Mouse (Mus musculus) CH12.LX (cell line): ENCODE data around the gene Scaf4. TPM values are rescaled to one million over a fixed set of nuclear protein-coding genes. Genes with fewer than 3 reads are reported as not detected.
A peak's percentile ranks its signal among the peaks of the same experiment; 100 is the strongest.

Experiments used
- DNase-seq: peaks from one replicate; pipeline ENCODE4 v3.0.0-alpha.2; 2013; ENCODE audit errors: extremely low read depth
- H3K27ac ChIP-seq: 2 replicates; pipeline ENCODE4 v1.5.1; 2012; ENCODE audit warnings: low read depth, mild to moderate bottlenecking, control low read depth, moderate library complexity; ENCODE audit not compliant: insufficient read depth
- H3K27me3 ChIP-seq: replicated peaks from 2 replicates; pipeline ENCODE3; 2012; ENCODE audit warnings: inconsistent platforms
- H3K36me3 ChIP-seq, 2 experiments: replicated peaks in 1 of 2; 2 replicates each; pipeline versions ENCODE3 to v1.6.1; 2012; ENCODE audit warnings: inconsistent platforms in 1 of 2, low read length in 1 of 2, mild to moderate bottlenecking in 1 of 2, mixed read lengths in 1 of 2, moderate library complexity in 1 of 2; ENCODE audit not compliant: control insufficient read depth in 1 of 2, insufficient read depth in 1 of 2
- H3K4me1 ChIP-seq, 2 experiments: 2 replicates each; pipeline ENCODE4 v1.6.1; 2012; ENCODE audit warnings: inconsistent platforms in 1 of 2, moderate library complexity in 1 of 2; ENCODE audit not compliant: insufficient read depth in 2 of 2, control insufficient read depth in 1 of 2
- H3K4me2 ChIP-seq: 2 replicates; pipeline ENCODE4 v1.6.1; 2012; ENCODE audit warnings: low read depth, mild to moderate bottlenecking, control low read depth; ENCODE audit not compliant: poor library complexity, insufficient read depth, severe bottlenecking
- H3K4me3 ChIP-seq, 3 experiments: fragments of 150-350 bp in 1 of 3; sonication (generic) in 1 of 3; replicated peaks in 1 of 3; 2 replicates each; pipeline versions ENCODE3 to v1.5.1; 2011 to 2012; ENCODE audit warnings: low read depth in 2 of 3, low read length in 2 of 3, mild to moderate bottlenecking in 2 of 3, moderate library complexity in 2 of 3, control low read depth in 1 of 3, improper control_type of control experiment in 1 of 3, inconsistent platforms in 1 of 3, mixed read lengths in 1 of 3; ENCODE audit not compliant: poor library complexity in 1 of 3
- H3K79me2 ChIP-seq: replicated peaks from 2 replicates; pipeline ENCODE4 v1.6.1; 2012; ENCODE audit warnings: mild to moderate bottlenecking, moderate library complexity; ENCODE audit not compliant: control insufficient read depth, poor library complexity, insufficient read depth, severe bottlenecking; ENCODE audit errors: extremely low read depth
- H3K9ac ChIP-seq: 2 replicates; pipeline ENCODE4 v1.6.1; 2012; ENCODE audit warnings: low read depth, mild to moderate bottlenecking, control low read depth, moderate library complexity; ENCODE audit not compliant: insufficient read depth
- H3K9me3 ChIP-seq: replicated peaks from 2 replicates; pipeline ENCODE3; 2012; ENCODE audit warnings: low read length, inconsistent platforms, mixed read lengths
- BHLHE40 ChIP-seq: IDR thresholded peaks from 2 replicates; pipeline ENCODE4 v1.6.1; 2011; ENCODE audit warnings: mild to moderate bottlenecking, low read depth, low read length, improper control_type of control experiment
- CHD1 ChIP-seq: IDR thresholded peaks from 2 replicates; pipeline ENCODE4 v1.6.1; 2012; ENCODE audit warnings: low read depth, low read length, improper control_type of control experiment, inconsistent platforms
- CTCF ChIP-seq, 2 experiments: IDR thresholded peaks in 1 of 2; conservative IDR thresholded peaks in 1 of 2; 2 replicates each; pipeline ENCODE4 v1.5.1; 2011 to 2012; ENCODE audit warnings: low read depth in 2 of 2, low read length in 2 of 2, improper control_type of control experiment in 1 of 2, inconsistent platforms in 1 of 2, mild to moderate bottlenecking in 1 of 2, moderate library complexity in 1 of 2
- E2F4 ChIP-seq: IDR thresholded peaks from 2 replicates; pipeline ENCODE4 v1.6.1; 2011; ENCODE audit warnings: low read depth, low read length, improper control_type of control experiment; ENCODE audit not compliant: insufficient replicate concordance
- ELF1 ChIP-seq: IDR thresholded peaks from 2 replicates; pipeline ENCODE4 v1.6.1; 2014; ENCODE audit warnings: low read depth, mild to moderate bottlenecking, inconsistent platforms, low read length, improper control_type of control experiment
- EP300 ChIP-seq: IDR thresholded peaks from 2 replicates; pipeline ENCODE4 v1.6.1; 2011; ENCODE audit warnings: low read length, improper control_type of control experiment
- HCFC1 ChIP-seq: IDR thresholded peaks from 2 replicates; pipeline ENCODE4 v1.6.1; 2012; ENCODE audit warnings: low read depth, mild to moderate bottlenecking, inconsistent platforms, low read length, improper control_type of control experiment
- IRF4 ChIP-seq: IDR thresholded peaks from 2 replicates; pipeline ENCODE4 v1.6.1; 2014; ENCODE audit warnings: low read depth, mild to moderate bottlenecking, inconsistent platforms, low read length, improper control_type of control experiment
- JUN ChIP-seq: IDR thresholded peaks from 2 replicates; pipeline ENCODE4 v1.6.1; 2011; ENCODE audit warnings: low read depth, mild to moderate bottlenecking, low read length, improper control_type of control experiment, moderate library complexity; ENCODE audit not compliant: insufficient read depth
- JUND ChIP-seq: conservative IDR thresholded peaks from 2 replicates; pipeline ENCODE4 v1.6.1; 2011; ENCODE audit warnings: low read depth, low read length, improper control_type of control experiment
- KAT2A ChIP-seq: IDR thresholded peaks from 2 replicates; pipeline ENCODE4 v1.6.1; 2012; ENCODE audit warnings: low read length, improper control_type of control experiment, inconsistent platforms; ENCODE audit not compliant: insufficient replicate concordance
- MAFK ChIP-seq: IDR thresholded peaks from 2 replicates; pipeline ENCODE4 v1.6.1; 2011; ENCODE audit warnings: low read length, improper control_type of control experiment; ENCODE audit not compliant: insufficient replicate concordance
- MAZ ChIP-seq: IDR thresholded peaks from 2 replicates; pipeline ENCODE4 v1.6.1; 2012; ENCODE audit warnings: low read depth, mild to moderate bottlenecking, inconsistent platforms, low read length, improper control_type of control experiment, moderate library complexity
- MEF2A ChIP-seq: IDR thresholded peaks from 2 replicates; pipeline ENCODE4 v1.6.1; 2014; ENCODE audit warnings: low read depth, mild to moderate bottlenecking, inconsistent platforms, low read length, improper control_type of control experiment, borderline replicate concordance
- MXI1 ChIP-seq: IDR thresholded peaks from 2 replicates; pipeline ENCODE4 v1.6.1; 2011; ENCODE audit warnings: mild to moderate bottlenecking, low read depth, low read length, improper control_type of control experiment
- MYC ChIP-seq: IDR thresholded peaks from 2 replicates; pipeline ENCODE4 v1.6.1; 2011; ENCODE audit warnings: low read depth, mild to moderate bottlenecking, improper control_type of control experiment, low read length
- NELFE ChIP-seq: IDR thresholded peaks from 2 replicates; pipeline ENCODE4 v1.6.1; 2011; ENCODE audit warnings: low read depth, low read length, improper control_type of control experiment
- NRF1 ChIP-seq: IDR thresholded peaks from 2 replicates; pipeline ENCODE4 v1.6.1; 2014; ENCODE audit warnings: low read depth, mild to moderate bottlenecking, inconsistent platforms, low read length, improper control_type of control experiment, moderate library complexity
- PAX5 ChIP-seq: IDR thresholded peaks from 2 replicates; pipeline ENCODE4 v1.6.1; 2012; ENCODE audit warnings: low read length, inconsistent platforms, mixed read lengths
- RAD21 ChIP-seq: IDR thresholded peaks from 2 replicates; pipeline ENCODE4 v1.6.1; 2011; ENCODE audit warnings: low read depth, mild to moderate bottlenecking, low read length, improper control_type of control experiment, moderate library complexity
- RCOR1 ChIP-seq: conservative IDR thresholded peaks from 2 replicates; pipeline ENCODE4 v1.6.1; 2012; ENCODE audit warnings: low read depth, mild to moderate bottlenecking, inconsistent platforms, low read length, improper control_type of control experiment
- SIN3A ChIP-seq: IDR thresholded peaks from 2 replicates; pipeline ENCODE4 v1.6.1; 2012; ENCODE audit warnings: low read length, improper control_type of control experiment, inconsistent platforms
- SMC3 ChIP-seq: IDR thresholded peaks from 2 replicates; pipeline ENCODE4 v1.6.1; 2011; ENCODE audit warnings: low read depth, low read length, improper control_type of control experiment
- TBP ChIP-seq: conservative IDR thresholded peaks from 2 replicates; pipeline ENCODE4 v1.6.1; 2011; ENCODE audit warnings: low read depth, low read length, improper control_type of control experiment
- TCF12 ChIP-seq: IDR thresholded peaks from 2 replicates; pipeline ENCODE4 v1.6.1; 2014; ENCODE audit warnings: low read depth, mild to moderate bottlenecking, inconsistent platforms, low read length, improper control_type of control experiment
- USF1 ChIP-seq: IDR thresholded peaks from 2 replicates; pipeline ENCODE4 v1.6.1; 2014; ENCODE audit warnings: low read depth, mild to moderate bottlenecking, inconsistent platforms, low read length, improper control_type of control experiment
- ZC3H11A ChIP-seq: IDR thresholded peaks from 2 replicates; pipeline ENCODE4 v1.6.1; 2012; ENCODE audit warnings: low read depth, mild to moderate bottlenecking, inconsistent platforms, low read length, improper control_type of control experiment
- ZKSCAN1 ChIP-seq: IDR thresholded peaks from 2 replicates; pipeline ENCODE4 v1.6.1; 2012; ENCODE audit warnings: low read depth, inconsistent platforms, low read length, improper control_type of control experiment, borderline replicate concordance
- ZNF384 ChIP-seq: IDR thresholded peaks from 2 replicates; pipeline ENCODE4 v1.6.1; 2012; ENCODE audit warnings: low read depth, low read length, improper control_type of control experiment, inconsistent platforms
- dilution Hi-C: fragments of 300-500 bp; cut with MboI; formaldehyde crosslinking; loops from 2 replicates; pipeline ENCODE4 v1.14.3; 2020; ENCODE audit warnings: low sequenced_read_pairs; ENCODE audit not compliant: extremely low pct_unique_long_range_greater_than_20kb, extremely low pct_ligation_motif_present
- in situ Hi-C: fragments of 300-500 bp; cut with MboI; formaldehyde crosslinking; loops from 3 replicates; pipeline ENCODE4 v1.14.3; 2019; ENCODE audit warnings: low sequenced_read_pairs, low pct_ligation_motif_present, low pct_unique_long_range_greater_than_20kb, mixed read lengths
- polyA plus RNA-seq: library from polyadenylated mRNA; unstranded; fragments of >175 nt; gene quantifications from 2 replicates; pipeline ENCODE4 v1.2.1, GENCODE M21; 2012; ENCODE audit warnings: low read depth; ENCODE audit not compliant: insufficient read length
- total RNA-seq, 2 experiments: library from RNA; depleted of rRNA; stranded (reverse); fragments of 300-350 nt in 1 of 2; fragments of >200 nt in 1 of 2; gene quantifications; 2 replicates each; pipeline ENCODE4 v1.2.3; 2012 to 2014

Scaf4 gene
- total and polyA plus RNA-seq, 3 experiments, result 6.0 to 60.4 (median 17.5) TPM

DNA sequence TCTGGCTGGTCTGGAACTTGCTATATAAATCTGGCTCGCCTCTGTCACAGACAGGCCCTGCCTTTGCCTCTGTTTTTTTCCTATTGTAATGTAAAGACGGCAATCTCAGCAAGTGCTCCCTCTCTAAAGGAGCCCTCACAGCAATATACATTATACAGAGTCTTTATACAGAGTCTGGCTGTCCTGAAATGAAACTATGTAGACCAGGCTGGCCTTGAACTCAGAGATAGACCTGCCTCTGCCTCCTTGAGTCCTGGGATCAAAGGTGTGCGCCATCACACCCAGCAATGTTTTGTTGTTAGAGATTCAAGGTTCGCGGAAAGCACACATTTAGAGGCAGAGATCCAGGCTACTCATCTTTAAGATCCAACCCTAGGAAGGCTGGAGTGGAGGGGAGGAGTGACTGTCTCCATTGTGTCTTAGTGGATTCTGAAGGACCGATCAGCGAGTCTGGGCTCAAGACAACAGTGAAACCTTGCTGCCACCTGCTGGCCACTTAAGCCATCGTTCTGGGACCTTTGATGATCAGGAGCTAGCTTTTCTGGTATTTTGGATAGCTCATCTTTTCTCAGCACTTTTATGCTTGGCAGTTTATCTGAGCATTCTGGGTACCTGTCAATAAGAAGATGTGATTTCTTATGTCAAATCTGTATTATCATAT, 98.2 kb downstream of the Scaf4 start:
- Histone ChIP-seq H3K4me1 (peaks cover 4 to 5% of the 10 kb centered on the region in 2 experiments; a peak in 2 of 4 replicates), H3K4me2 (no peak overlapping the region), H3K79me2 (no peaks in the 10 kb centered on the region), H3K9me3 (no peaks in the 10 kb centered on the region), H3K36me3 (no peaks in the 10 kb centered on the region), H3K4me3 (no peak overlapping the region), H3K27ac (no peak overlapping the region), H3K9ac (no peak overlapping the region), H3K27me3 (peaks cover 4% of the 10 kb centered on the region)
- peak; percentile 80 for DNase-seq
- dilution Hi-C loops, result no loop called here
- in situ Hi-C loops, result loop anchor here (5.0 to 25.0 kb wide), 3 partner anchors 339 to 1799 kb away; no protein-coding TSS in a partner anchor
- TF ChIP-seq USF1, result no peak
- no peak for TF ChIP-seq SIN3A
- TF ChIP-seq CTCF (conservative IDR thresholded peaks at IDR 0.05 in 1 of 2, IDR thresholded peaks at IDR 0.05 in 1 of 2; ENCODE audit: low read depth in 2 of 2, low read length in 2 of 2), result peak; percentile 88 to 93
- TF ChIP-seq TBP, result no peak
- TF ChIP-seq BHLHE40, result no peak
- TF ChIP-seq IRF4, result peak; percentile 51; the same call in 1 of the 2 replicates
- 0 out of 2 replicates have a peak, but pooled peaks have one; percentile 35 for TF ChIP-seq MAZ
- TF ChIP-seq E2F4, result no peak
- no peak for TF ChIP-seq CHD1
- no peak for TF ChIP-seq MXI1
- no peak for TF ChIP-seq HCFC1
- no peak for TF ChIP-seq ZNF384
- peak; percentile 38 for TF ChIP-seq ZC3H11A
- TF ChIP-seq MAFK, result no peak
- TF ChIP-seq EP300, result no peak
- no peak for TF ChIP-seq ELF1
- TF ChIP-seq RAD21, result peak; percentile 98
- no peak for TF ChIP-seq RCOR1
- TF ChIP-seq MYC, result no peak
- no peak for TF ChIP-seq NRF1
- TF ChIP-seq PAX5, result no peak
- TF ChIP-seq MEF2A, result no peak
- TF ChIP-seq JUN, result no peak
- no peak for TF ChIP-seq JUND
- TF ChIP-seq ZKSCAN1, result no peak
- TF ChIP-seq KAT2A, result no peak
- peak; percentile 83 for TF ChIP-seq SMC3
- TF ChIP-seq TCF12, result no peak
- peak; percentile 52; the same call in 1 of the 2 replicates for TF ChIP-seq NELFE
